Mouse (Mus musculus) liver, embryonic 14.5 days (tissue): ENCODE data around the gene Ndufc2. TPM values are rescaled to one million over a fixed set of nuclear protein-coding genes. Genes with fewer than 3 reads are reported as not detected.
A peak's percentile ranks its signal among the peaks of the same experiment; 100 is the strongest.

Source experiments
- ATAC-seq: fragments of 200-750 bp; cut with Nextera tagmentation; 2 replicates; pipeline ENCODE4 v1.8.0; 2017; ENCODE audit warnings: moderate number of reproducible peaks, mild to moderate bottlenecking, moderate library complexity; ENCODE audit not compliant: insufficient read depth
- DNase-seq, 3 experiments: peaks; one replicate each; pipeline ENCODE4 v3.0.0-alpha.2; 2012 to 2013; ENCODE audit warnings: low read depth in 3 of 3, low spot score in 3 of 3
- H3K27ac ChIP-seq: fragments of 300-500 bp; sonication (generic); 2 replicates; pipeline ENCODE4 v1.5.1; 2014; ENCODE audit warnings: moderate library complexity, mild to moderate bottlenecking, control low read depth, inconsistent platforms
- H3K27me3 ChIP-seq: fragments of 300-500 bp; sonication (generic); 2 replicates; pipeline ENCODE4 v1.6.1; 2014; ENCODE audit warnings: mild to moderate bottlenecking, low read length, moderate library complexity; ENCODE audit not compliant: control insufficient read depth, insufficient read depth
- H3K36me3 ChIP-seq: fragments of 300-500 bp; sonication (generic); replicated peaks from 2 replicates; pipeline ENCODE4 v1.6.1; 2014; ENCODE audit warnings: low read depth; ENCODE audit not compliant: control insufficient read depth, insufficient read depth
- H3K4me1 ChIP-seq, 2 experiments: fragments of 200-500 bp in 1 of 2; fragments of 300-500 bp in 1 of 2; sonication (generic) in 1 of 2; replicated peaks; 2 replicates each; pipeline ENCODE4 v1.6.1; 2012 to 2014; ENCODE audit warnings: antibody characterized with exemption in 1 of 2, inconsistent platforms in 1 of 2, low read length in 1 of 2; ENCODE audit not compliant: control insufficient read depth in 2 of 2, insufficient read depth in 2 of 2
- H3K4me2 ChIP-seq: fragments of 300-500 bp; sonication (generic); 2 replicates; pipeline ENCODE4 v1.6.1; 2014; ENCODE audit warnings: low read depth, mild to moderate bottlenecking, control low read depth, moderate library complexity
- H3K4me3 ChIP-seq, 2 experiments: fragments of 200-500 bp in 1 of 2; fragments of 300-500 bp in 1 of 2; sonication (generic) in 1 of 2; 2 replicates each; pipeline ENCODE4 v1.5.1; 2012 to 2014; ENCODE audit warnings: low read depth in 2 of 2, low read length in 2 of 2, mild to moderate bottlenecking in 2 of 2, control low read depth in 1 of 2, inconsistent platforms in 1 of 2, moderate library complexity in 1 of 2; ENCODE audit not compliant: insufficient read depth in 1 of 2
- H3K9ac ChIP-seq: fragments of 300-500 bp; sonication (generic); replicated peaks from 2 replicates; pipeline ENCODE4 v1.6.1; 2014; ENCODE audit warnings: mild to moderate bottlenecking, control low read depth, moderate library complexity
- H3K9me3 ChIP-seq: fragments of 300-500 bp; sonication (generic); 2 replicates; pipeline ENCODE4 v1.6.1; 2016; ENCODE audit warnings: low read length, mixed read lengths; ENCODE audit not compliant: control insufficient read depth
- CTCF ChIP-seq: IDR thresholded peaks from 2 replicates; pipeline ENCODE4 v1.5.1; 2016; ENCODE audit warnings: antibody characterized with exemption, low read depth, control low read depth
- EP300 ChIP-seq: IDR thresholded peaks from 2 replicates; pipeline ENCODE4 v1.6.1; 2016; ENCODE audit warnings: antibody characterized with exemption, low read depth
- whole genome bisulfite sequencing: fragments of 180-500 bp; shearing (Covaris S2); extraction: QIAGEN DNeasy Blood & Tissue Kit; methylation state at CpG from one replicate; pipeline ENCODE4 v1.1.7; 2014; ENCODE audit not compliant: insufficient replicate concordance; 5-methylcytosine and 5-hydroxymethylcytosine counted together
- polyA plus RNA-seq, 2 experiments: library from polyadenylated mRNA; depleted of rRNA in 1 of 2; stranded (reverse) in 1 of 2; unstranded in 1 of 2; fragments of >200 nt; fragmentation: Nextera tagmentation in 1 of 2; extraction: Ambion mirVana in 1 of 2; gene quantifications; 2 replicates each; pipeline versions ENCODE4 v1.2.1 to v1.2.3; 2012 to 2014

Ndufc2 gene
- 95.8 and 107 TPM in 2 replicates for polyA plus RNA-seq (2012; rRNA removed)
- polyA plus RNA-seq (2014; fragmentation: Nextera tagmentation; extraction: Ambion mirVana), result 242 and 250 TPM in 2 replicates

GRCm38 (mm10) chr7:97399960-97400715 is at the start of gene Ndufc2:
Gene Ndufc2 (plus strand): TSS chr7:97400003.
- DNase-seq (peak; percentile 61 to 68 (median 62)), ATAC-seq (peak; percentile 89)
- peak within 1 kb of the TSS; percentile 43 for H3K27ac ChIP-seq
- under 1% methylated on average over 54 of the region's 54 CpGs for WGBS
- no peaks in the 10 kb centered on the region; the same call in 1 of the 2 replicates for H3K36me3 ChIP-seq
- H3K9ac ChIP-seq, result peak within 1 kb of the TSS; percentile 87
- H3K4me3 ChIP-seq, result peak within 1 kb of the TSS; percentile 77 to 87
- no peaks in the 10 kb centered on the region for H3K27me3 ChIP-seq
- H3K4me2 ChIP-seq, result peak within 1 kb of the TSS; percentile 91
- no peaks in the 10 kb centered on the region for H3K9me3 ChIP-seq
- peaks cover 9 to 15% of the 10 kb centered on the region in 2 experiments; a peak in 3 of 4 replicates for H3K4me1 ChIP-seq
- TF ChIP-seq CTCF (no peak; the same call in 1 of the 2 replicates), EP300 (no peak)

- ATAC-seq (no peak), DNase-seq (no peak)
- H3K9ac ChIP-seq, result no peak overlapping the region
- no peaks in the 10 kb centered on the region for H3K36me3 ChIP-seq
- no peaks in the 10 kb centered on the region for H3K27me3 ChIP-seq
- TF ChIP-seq CTCF (no peak), EP300 (no peak)
- H3K4me1 ChIP-seq, result peaks cover 2 to 8% of the 10 kb centered on the region in 2 experiments; a peak in 3 of 4 replicates
- no peak overlapping the region for H3K4me3 ChIP-seq
- 66% methylated on average over 5 of the region's 5 CpGs for WGBS
- no peak overlapping the region for H3K27ac ChIP-seq
- no peaks in the 10 kb centered on the region for H3K9me3 ChIP-seq
- H3K4me2 ChIP-seq, result no peak overlapping the region
Observed at GRCm38 (mm10) chr7:97350891-97351290, 48.9 kb upstream of the Ndufc2 start.

- ATAC-seq, result no peak
- 67% methylated on average over 11 of the region's 11 CpGs for WGBS
Observed at GRCm38 (mm10) chr7:97351792-97352513, 47.9 kb upstream of the Ndufc2 start.

GRCm38 (mm10) chr7:97353356-97353755 is 46.4 kb upstream of the Ndufc2 start:
- 62% methylated on average over 6 of the region's 6 CpGs for WGBS
- DNase-seq, result no peak
- ATAC-seq, result no peak
- TF ChIP-seq CTCF, result no peak
- no peak for TF ChIP-seq EP300
- Histone ChIP-seq H3K9ac (no peak overlapping the region), H3K9me3 (no peaks in the 10 kb centered on the region), H3K4me3 (no peak overlapping the region), H3K4me1 (no peaks in the 10 kb centered on the region; a peak in 1 of 4 replicates), H3K27me3 (no peaks in the 10 kb centered on the region), H3K36me3 (no peaks in the 10 kb centered on the region), H3K4me2 (no peak overlapping the region), H3K27ac (no peak overlapping the region)

More at GRCm38 (mm10) chr7:97351792-97352513, 47.9 kb upstream of the Ndufc2 start:
- Histone ChIP-seq H3K4me1 (peaks cover 0 to 3% of the 10 kb centered on the region in 2 experiments; a peak in 1 of 4 replicates), H3K4me3 (no peak overlapping the region), H3K36me3 (no peaks in the 10 kb centered on the region), H3K9ac (no peak overlapping the region), H3K27me3 (no peaks in the 10 kb centered on the region), H3K4me2 (no peak overlapping the region), H3K27ac (no peak overlapping the region), H3K9me3 (no peaks in the 10 kb centered on the region)
- DNase-seq, result no peak
- no peak for TF ChIP-seq EP300
- TF ChIP-seq CTCF, result no peak
